Mouse (Mus musculus): ENCODE data around the gene Zfp709. TPM values are rescaled to one million over a fixed set of nuclear protein-coding genes. Genes with fewer than 3 reads are reported as not detected.

The Zfp709 gene
- total and polyA plus RNA-seq, 2 experiments from 2014 or later: 5.6 to 9.0 TPM

DNA sequence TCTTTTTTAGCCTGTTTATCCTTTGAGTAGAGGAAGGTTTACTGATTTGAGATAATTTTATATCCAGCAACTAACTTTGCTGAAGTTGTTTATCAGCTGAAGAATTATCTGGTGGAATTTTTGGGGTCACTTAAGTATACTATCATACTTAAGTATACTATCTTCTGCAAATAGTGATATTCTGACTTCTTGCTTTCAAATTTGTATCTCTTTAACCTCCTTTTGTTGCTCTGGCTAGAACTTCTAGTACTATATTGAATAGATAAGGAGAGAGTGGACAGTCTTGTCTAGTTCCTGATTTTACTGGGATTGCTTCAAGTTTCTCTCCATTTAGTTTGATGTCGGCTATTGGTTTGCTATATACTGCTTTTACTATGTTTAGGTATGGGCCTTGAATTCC is 25.0 kb downstream of the Zfp709 start:
- TF ChIP-seq CTCF (IDR thresholded peaks at IDR 0.05): no peak
- Histone ChIP-seq H3K36me3 (ENCODE audit: insufficient read depth, low read length) (no peaks in the 10 kb centered on the region), H3K9ac (replicated peaks; ENCODE audit: low read length, poor library complexity, severe bottlenecking) (no peak overlapping the region), H3K27ac (ENCODE audit: low read depth, low read length) (no peak overlapping the region), H3K4me3 (ENCODE audit: low read depth, low read length) (no peak overlapping the region), H3K4me2 (ENCODE audit: low read depth, low read length, poor library complexity, severe bottlenecking) (no peak overlapping the region), H3K9me3 (ENCODE audit: low read length) (no peaks in the 10 kb centered on the region), H3K27me3 (ENCODE audit: insufficient read depth, low read length) (no peaks in the 10 kb centered on the region), H3K4me1 (ENCODE audit: insufficient read depth, low read length) (no peaks in the 10 kb centered on the region)
- no peak for ATAC-seq (ENCODE audit: low FRiP score)
- WGBS: 94% methylated on average over 1 of the region's 1 CpGs
- DNase-seq (ENCODE audit: low spot score): no peak

DNA sequence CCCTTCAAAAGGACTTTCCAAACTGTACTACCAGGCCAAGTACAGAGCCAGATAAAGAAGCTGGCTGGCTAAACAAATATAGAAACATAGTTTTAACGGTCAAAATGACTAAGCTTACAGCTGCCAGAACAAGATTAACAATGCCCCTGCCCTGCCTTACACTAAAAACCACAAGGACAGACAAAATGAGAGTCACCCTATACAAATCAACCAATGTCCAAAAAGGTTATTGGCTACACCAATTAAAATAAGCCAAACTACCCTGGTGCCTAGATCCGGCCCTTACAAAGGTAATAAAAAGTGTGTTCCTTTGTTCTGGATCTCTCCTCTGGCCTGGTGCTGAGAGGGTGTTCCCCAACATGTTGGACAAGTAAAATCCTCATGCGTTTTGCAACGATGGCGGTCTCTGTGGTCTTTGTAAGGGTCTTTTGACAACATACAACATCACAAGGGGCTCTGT is 26.0 kb downstream of the Zfp709 start:
- WGBS: 94% methylated on average over 5 of the region's 5 CpGs
- DNase-seq (ENCODE audit: low spot score): no peak
- ATAC-seq (ENCODE audit: low FRiP score): no peak; the same call in 1 of the 2 replicates

DNA sequence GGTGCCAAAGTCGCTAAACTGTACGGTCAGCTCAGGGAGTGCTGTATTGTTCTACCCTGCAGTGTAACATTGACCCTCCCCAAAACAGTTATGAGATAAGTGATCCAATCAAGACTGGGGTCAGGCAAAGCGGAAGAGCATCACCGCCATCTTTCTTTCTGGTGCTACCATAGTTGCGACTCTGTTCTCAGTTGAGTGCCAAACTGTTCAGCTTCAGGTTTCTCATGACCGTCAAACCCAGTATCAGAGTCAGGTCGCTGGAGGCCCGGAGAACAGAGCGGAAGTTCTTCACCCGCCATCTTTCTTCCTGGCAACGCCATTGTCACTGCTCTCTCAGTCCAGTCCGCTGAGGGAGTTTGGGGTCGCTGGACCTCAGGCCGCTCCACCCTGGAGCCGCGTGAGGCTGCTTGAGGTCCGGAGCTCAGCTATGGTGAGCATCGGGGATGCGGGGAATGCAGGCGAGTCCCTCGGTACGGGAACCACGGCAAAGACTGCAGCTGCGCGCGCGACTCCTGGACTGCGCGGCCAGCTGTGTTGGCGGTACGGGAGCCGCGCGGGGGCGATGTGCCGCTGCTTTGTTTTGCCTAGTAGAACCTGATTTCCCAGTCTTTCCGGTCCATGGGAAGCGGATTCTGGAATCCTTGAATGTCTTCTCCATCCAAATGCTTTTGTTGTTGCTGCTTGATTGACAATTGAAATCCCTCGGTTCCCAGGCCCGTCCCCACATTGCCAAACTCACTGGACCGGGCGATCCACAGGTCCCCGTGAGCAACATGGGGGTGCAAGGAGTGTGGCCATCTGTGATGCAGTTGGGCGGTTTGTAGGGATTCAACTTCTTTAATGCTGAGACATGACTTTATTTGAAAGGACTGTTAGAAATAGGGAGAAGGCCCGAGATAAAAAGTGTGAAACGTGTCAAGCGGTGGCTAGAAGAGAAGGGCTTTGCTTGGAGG is 26.8 kb downstream of the Zfp709 start, which contains the start of the genes Zfp882 and Zfp617:
Zfp882 (plus strand) TSS at position 300 of the 953 bp plus-strand sequence.
Zfp617 (plus strand) TSS at position 327 of the 953 bp plus-strand sequence.
- WGBS: 3% methylated on average over 47 of the region's 47 CpGs
- Histone ChIP-seq H3K27ac (ENCODE audit: low read depth, low read length) (peak within 1 kb of the TSS; percentile 99), H3K4me3 (ENCODE audit: low read depth, low read length) (peak within 1 kb of the TSS; percentile 80), H3K9ac (replicated peaks; ENCODE audit: low read length, poor library complexity, severe bottlenecking) (peak within 1 kb of the TSS; percentile 94), H3K4me1 (ENCODE audit: insufficient read depth, low read length) (no peaks in the 10 kb centered on the region), H3K4me2 (ENCODE audit: low read depth, low read length, poor library complexity, severe bottlenecking) (peak within 1 kb of the TSS; percentile 65), H3K27me3 (ENCODE audit: insufficient read depth, low read length) (no peaks in the 10 kb centered on the region), H3K9me3 (ENCODE audit: low read length) (no peaks in the 10 kb centered on the region), H3K36me3 (ENCODE audit: insufficient read depth, low read length) (no peaks in the 10 kb centered on the region)
- ATAC-seq (ENCODE audit: low FRiP score) (peak; percentile 95), DNase-seq (ENCODE audit: low spot score) (peak; percentile 95)
- peak; percentile 77 for TF ChIP-seq CTCF (IDR thresholded peaks at IDR 0.05)

More for the DNA sequence above, 26.0 kb downstream of the Zfp709 start:
- H3K27me3 ChIP-seq (ENCODE audit: insufficient read depth, low read length): no peaks in the 10 kb centered on the region
- H3K4me2 ChIP-seq (ENCODE audit: low read depth, low read length, poor library complexity, severe bottlenecking): peak overlapping the region; percentile 65
- peak overlapping the region; percentile 80 for H3K4me3 ChIP-seq (ENCODE audit: low read depth, low read length)
- no peaks in the 10 kb centered on the region for H3K36me3 ChIP-seq (ENCODE audit: insufficient read depth, low read length)
- no peaks in the 10 kb centered on the region for H3K9me3 ChIP-seq (ENCODE audit: low read length)
- H3K9ac ChIP-seq (replicated peaks; ENCODE audit: low read length, poor library complexity, severe bottlenecking): no peak overlapping the region
- peak overlapping the region; percentile 99 for H3K27ac ChIP-seq (ENCODE audit: low read depth, low read length)
- no peaks in the 10 kb centered on the region for H3K4me1 ChIP-seq (ENCODE audit: insufficient read depth, low read length)
- TF ChIP-seq CTCF (IDR thresholded peaks at IDR 0.05): no peak

DNA sequence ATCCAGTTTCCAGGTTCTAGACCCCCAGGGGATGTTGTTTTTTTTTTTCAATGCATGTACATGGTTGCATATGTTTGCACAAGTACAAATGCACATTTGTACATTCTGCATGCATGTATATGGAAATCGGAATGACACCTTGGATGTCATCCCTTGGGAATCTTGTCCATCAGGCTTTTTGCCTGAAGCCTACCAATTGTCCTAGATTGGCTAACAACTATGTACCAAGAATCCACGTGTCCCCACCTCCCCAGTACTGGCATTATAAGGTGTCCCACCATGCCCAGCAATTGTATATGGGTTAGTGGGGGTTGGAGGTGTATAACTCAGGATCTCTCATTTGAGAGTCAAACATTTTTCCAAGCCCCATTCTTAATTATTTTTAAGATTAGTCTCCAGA is 30.5 kb downstream of the Zfp709 start:
- no peak overlapping the region for H3K4me3 ChIP-seq (ENCODE audit: low read depth, low read length)
- no peak for TF ChIP-seq CTCF (IDR thresholded peaks at IDR 0.05)
- WGBS: 92% methylated on average over 2 of the region's 2 CpGs
- H3K4me1 ChIP-seq (ENCODE audit: insufficient read depth, low read length): no peaks in the 10 kb centered on the region
- ATAC-seq (ENCODE audit: low FRiP score) (no peak), DNase-seq (ENCODE audit: low spot score) (no peak)
- no peak overlapping the region for H3K27ac ChIP-seq (ENCODE audit: low read depth, low read length)
- H3K36me3 ChIP-seq (ENCODE audit: insufficient read depth, low read length): peaks cover 18% of the 10 kb centered on the region; the same call in 1 of the 2 replicates
- H3K27me3 ChIP-seq (ENCODE audit: insufficient read depth, low read length): no peaks in the 10 kb centered on the region
- no peak overlapping the region for H3K4me2 ChIP-seq (ENCODE audit: low read depth, low read length, poor library complexity, severe bottlenecking)
- no peaks in the 10 kb centered on the region for H3K9me3 ChIP-seq (ENCODE audit: low read length)
- no peak overlapping the region for H3K9ac ChIP-seq (replicated peaks; ENCODE audit: low read length, poor library complexity, severe bottlenecking)

DNA sequence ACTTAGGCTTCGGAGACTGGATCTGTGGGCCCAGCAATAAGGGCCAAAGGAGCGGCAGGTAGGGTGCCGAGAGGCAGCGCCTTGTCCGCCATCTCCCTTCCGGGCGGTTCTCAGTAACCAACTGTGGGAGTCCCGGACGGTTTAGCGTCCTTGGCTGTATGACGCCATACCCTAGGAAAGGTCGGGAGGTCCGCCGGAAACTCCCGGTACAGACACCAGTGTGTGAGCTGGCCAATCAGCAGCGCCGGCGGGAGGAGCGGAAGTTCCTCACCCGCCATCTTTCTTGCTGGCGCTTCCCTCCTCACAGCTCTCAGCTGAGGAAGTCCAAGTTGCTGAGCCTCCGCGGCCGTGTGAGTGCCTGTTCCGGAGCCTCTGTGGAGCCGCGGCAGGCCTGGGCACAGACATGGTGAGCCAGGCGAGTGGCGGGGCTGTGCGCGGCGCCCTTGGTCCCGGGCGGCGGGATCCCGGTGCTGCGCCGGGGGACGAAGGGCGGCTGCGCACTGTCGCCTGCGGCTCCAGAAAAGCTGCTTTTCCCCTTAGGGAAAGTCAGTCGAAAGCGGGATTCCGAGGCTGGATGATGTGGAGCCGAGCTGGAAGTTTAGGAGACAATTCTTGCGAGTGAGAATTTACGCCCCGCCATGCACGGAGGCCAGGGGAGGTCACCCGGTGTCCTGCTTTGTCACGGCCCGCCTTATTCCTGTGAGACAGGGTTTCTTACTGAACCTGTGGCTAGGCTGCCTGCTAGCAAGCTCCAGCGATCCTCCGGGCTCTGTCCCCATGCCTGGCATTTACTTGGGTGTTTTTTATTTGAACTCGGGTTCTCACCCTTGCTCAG is 41.0 kb downstream of the Zfp709 start:
- peak overlapping the region; percentile 64 for H3K4me2 ChIP-seq (ENCODE audit: low read depth, low read length, poor library complexity, severe bottlenecking)
- WGBS: under 1% methylated on average over 55 of the region's 57 CpGs

More for the DNA sequence above, 41.0 kb downstream of the Zfp709 start:
- DNase-seq (ENCODE audit: low spot score) (peak; percentile 97), ATAC-seq (ENCODE audit: low FRiP score) (peak; percentile 100)
- Histone ChIP-seq H3K9me3 (ENCODE audit: low read length) (no peaks in the 10 kb centered on the region), H3K9ac (replicated peaks; ENCODE audit: low read length, poor library complexity, severe bottlenecking) (peak overlapping the region; percentile 68), H3K4me3 (ENCODE audit: low read depth, low read length) (peak overlapping the region; percentile 66), H3K27ac (ENCODE audit: low read depth, low read length) (peak overlapping the region; percentile 91), H3K27me3 (ENCODE audit: insufficient read depth, low read length) (no peaks in the 10 kb centered on the region), H3K36me3 (ENCODE audit: insufficient read depth, low read length) (peaks cover 5% of the 10 kb centered on the region), H3K4me1 (ENCODE audit: insufficient read depth, low read length) (0 out of 2 replicates have a peak, but pooled peaks cover 6% of the 10 kb centered on the region)
- no peak for TF ChIP-seq CTCF (IDR thresholded peaks at IDR 0.05)
